Mouse (Mus musculus) heart, embryonic 10.5 days (tissue): ENCODE measurements around the gene Asnsd1. TPM values are rescaled to one million over a fixed set of nuclear protein-coding genes. Genes with fewer than 3 reads are reported as not detected.
A peak's percentile ranks its signal among the peaks of the same experiment; 100 is the strongest.
"Not testable (repeated sequence)": the region's sequence is repeated elsewhere in the genome, so short reads cannot be mapped to it uniquely, and the experiment has no call there.

Source experiments
- DNase-seq: peaks from one replicate; pipeline ENCODE4 v3.0.0-alpha.2; 2017; ENCODE audit warnings: low spot score
- H3K27ac ChIP-seq: fragments of 300-500 bp; sonication (generic); 2 replicates; pipeline ENCODE4 v1.5.1; 2016; ENCODE audit warnings: mild to moderate bottlenecking
- H3K27me3 ChIP-seq: fragments of 300-500 bp; sonication (generic); 2 replicates; pipeline ENCODE4 v1.6.1; 2016; ENCODE audit warnings: mild to moderate bottlenecking; ENCODE audit not compliant: poor library complexity, insufficient read depth, severe bottlenecking
- H3K36me3 ChIP-seq: fragments of 300-500 bp; sonication (generic); 2 replicates; pipeline ENCODE4 v1.6.1; 2016; ENCODE audit warnings: mild to moderate bottlenecking, moderate library complexity
- H3K4me1 ChIP-seq: fragments of 300-500 bp; sonication (generic); 2 replicates; pipeline ENCODE4 v1.6.1; 2016; ENCODE audit warnings: mild to moderate bottlenecking
- H3K4me3 ChIP-seq: fragments of 300-500 bp; sonication (generic); 2 replicates; pipeline ENCODE4 v1.5.1; 2016; ENCODE audit warnings: mild to moderate bottlenecking, moderate library complexity
- H3K9me3 ChIP-seq: fragments of 300-500 bp; sonication (generic); 2 replicates; pipeline ENCODE4 v1.6.1; 2016; ENCODE audit warnings: mild to moderate bottlenecking, moderate library complexity
- WGBS: fragments of 180-500 bp; shearing (Covaris S2); methylation state at CpG from one replicate; pipeline ENCODE4 v1.1.7; 2016; 5-methylcytosine and 5-hydroxymethylcytosine counted together
- polyA plus RNA-seq: library from polyadenylated mRNA; unstranded; fragments of >200 nt; fragmentation: Nextera tagmentation; extraction: Ambion mirVana; gene quantifications from 2 replicates; pipeline ENCODE4 v1.2.1, GENCODE M21; 2016

The Asnsd1 gene
- 81.8 and 82.8 TPM in 2 replicates for polyA plus RNA-seq

- H3K27me3 ChIP-seq = no peaks in the 10 kb centered on the region
- peak within 1 kb of the TSS; percentile 96 for H3K4me3 ChIP-seq
- H3K9me3 ChIP-seq = no peaks in the 10 kb centered on the region
- H3K4me1 ChIP-seq = peaks cover 5% of the 10 kb centered on the region
- WGBS = under 1% methylated on average over 44 of the region's 44 CpGs
- peak within 1 kb of the TSS; percentile 96 for H3K27ac ChIP-seq
- peaks cover 24% of the 10 kb centered on the region for H3K36me3 ChIP-seq
- DNase-seq = peak; percentile 98
These were observed at the start of gene Asnsd1, which contains the start of the genes Asdurf and Gm28551 for GRCm38 (mm10) chr1:53352327-53353261. Gene Asnsd1 (minus strand): TSS chr1:53352752. Gene Asdurf (minus strand): TSS chr1:53352619. Gene Gm28551 (minus strand): TSS chr1:53352667.

GRCm38 (mm10) chr1:53393936-53394760, 41.6 kb upstream of the Asnsd1 start:
- 26% methylated on average over 21 of the region's 21 CpGs for WGBS
- Histone ChIP-seq H3K27ac (peak overlapping the region; percentile 59; the same call in 1 of the 2 replicates), H3K4me3 (peak overlapping the region; percentile 39)
- not testable (repeated sequence) for H3K4me1 ChIP-seq, DNase-seq, H3K9me3 ChIP-seq, H3K27me3 ChIP-seq, H3K36me3 ChIP-seq

GRCm38 (mm10) chr1:53388762-53389161, 36.2 kb upstream of the Asnsd1 start:
- no peaks in the 10 kb centered on the region for H3K27me3 ChIP-seq
- H3K4me3 ChIP-seq = no peak overlapping the region
- H3K36me3 ChIP-seq = no peaks in the 10 kb centered on the region
- DNase-seq = no peak
- H3K9me3 ChIP-seq = peaks cover 4% of the 10 kb centered on the region
- whole genome bisulfite sequencing = 93% methylated on average over 14 of the region's 14 CpGs
- no peak overlapping the region for H3K27ac ChIP-seq
- 0 out of 2 replicates have a peak, but pooled peaks cover under 1% of the 10 kb centered on the region for H3K4me1 ChIP-seq

GRCm38 (mm10) chr1:53384085-53384688, 31.6 kb upstream of the Asnsd1 start:
- 81% methylated on average over 6 of the region's 6 CpGs for WGBS
- H3K36me3 ChIP-seq = no peaks in the 10 kb centered on the region
- no peaks in the 10 kb centered on the region for H3K4me1 ChIP-seq

GRCm38 (mm10) chr1:53377731-53378130, 25.2 kb upstream of the Asnsd1 start:
- 84% methylated on average over 3 of the region's 3 CpGs for WGBS
- H3K4me3 ChIP-seq = no peak overlapping the region
- H3K9me3 ChIP-seq = no peaks in the 10 kb centered on the region
- no peak overlapping the region for H3K27ac ChIP-seq
- no peaks in the 10 kb centered on the region for H3K4me1 ChIP-seq
- no peak for DNase-seq
- H3K27me3 ChIP-seq = no peaks in the 10 kb centered on the region
- H3K36me3 ChIP-seq = no peaks in the 10 kb centered on the region

More at GRCm38 (mm10) chr1:53384085-53384688, 31.6 kb upstream of the Asnsd1 start:
- Histone ChIP-seq H3K27me3 (no peaks in the 10 kb centered on the region), H3K9me3 (peaks cover 4% of the 10 kb centered on the region), H3K4me3 (no peak overlapping the region), H3K27ac (no peak overlapping the region)
- DNase-seq = no peak

- not testable (repeated sequence) for H3K27ac ChIP-seq, H3K4me3 ChIP-seq, H3K36me3 ChIP-seq, DNase-seq, H3K27me3 ChIP-seq, H3K4me1 ChIP-seq, H3K9me3 ChIP-seq
- 90% methylated on average over 2 of the region's 2 CpGs for WGBS
These were observed 23.4 kb upstream of the Asnsd1 start for GRCm38 (mm10) chr1:53375965-53376364.

GRCm38 (mm10) chr1:53358988-53359387, 6.4 kb upstream of the Asnsd1 start:
- H3K4me3 ChIP-seq = no peak overlapping the region
- H3K27me3 ChIP-seq = no peaks in the 10 kb centered on the region
- H3K36me3 ChIP-seq = no peaks in the 10 kb centered on the region
- no peak for DNase-seq
- no peak overlapping the region for H3K27ac ChIP-seq
- no peaks in the 10 kb centered on the region for H3K9me3 ChIP-seq
- H3K4me1 ChIP-seq = no peaks in the 10 kb centered on the region

GRCm38 (mm10) chr1:53341071-53341470, 11.5 kb downstream of the Asnsd1 start:
- Histone ChIP-seq H3K36me3 (peaks cover 56% of the 10 kb centered on the region), H3K9me3 (0 out of 2 replicates have a peak, but pooled peaks cover 6% of the 10 kb centered on the region), H3K4me3 (no peak overlapping the region), H3K27ac (no peak overlapping the region), H3K27me3 (no peaks in the 10 kb centered on the region), H3K4me1 (no peaks in the 10 kb centered on the region)
- 93% methylated on average over 2 of the region's 2 CpGs for WGBS
- DNase-seq = no peak

GRCm38 (mm10) chr1:53337403-53337802, 15.1 kb downstream of the Asnsd1 start:
- DNase-seq, H3K27me3 ChIP-seq, H3K9me3 ChIP-seq, H3K4me3 ChIP-seq, H3K4me1 ChIP-seq, H3K27ac ChIP-seq: not testable (repeated sequence)
- H3K36me3 ChIP-seq = peaks cover 22% of the 10 kb centered on the region
- WGBS = 56% methylated on average over 2 of the region's 2 CpGs

- no peaks in the 10 kb centered on the region for H3K27me3 ChIP-seq
- H3K9me3 ChIP-seq = 0 out of 2 replicates have a peak, but pooled peaks cover 4% of the 10 kb centered on the region
- H3K27ac ChIP-seq = no peak overlapping the region
- no peak overlapping the region for H3K4me3 ChIP-seq
- H3K4me1 ChIP-seq = no peaks in the 10 kb centered on the region
- no peak for DNase-seq
- H3K36me3 ChIP-seq = peaks cover 4% of the 10 kb centered on the region
These were observed 17.1 kb downstream of the Asnsd1 start for GRCm38 (mm10) chr1:53335465-53335864.

- 48% methylated on average over 5 of the region's 5 CpGs for WGBS
- DNase-seq, H3K4me1 ChIP-seq, H3K4me3 ChIP-seq, H3K27me3 ChIP-seq, H3K27ac ChIP-seq, H3K9me3 ChIP-seq, H3K36me3 ChIP-seq: not testable (repeated sequence)
These were observed 19.0 kb downstream of the Asnsd1 start for GRCm38 (mm10) chr1:53333527-53333926.

GRCm38 (mm10) chr1:53324827-53325494, 27.6 kb downstream of the Asnsd1 start:
- no peaks in the 10 kb centered on the region for H3K4me1 ChIP-seq

More at GRCm38 (mm10) chr1:53324827-53325494, 27.6 kb downstream of the Asnsd1 start:
- Histone ChIP-seq H3K4me3 (no peak overlapping the region), H3K27ac (no peak overlapping the region), H3K9me3 (no peaks in the 10 kb centered on the region), H3K36me3 (peaks cover 21% of the 10 kb centered on the region), H3K27me3 (no peaks in the 10 kb centered on the region)
- WGBS = 78% methylated on average over 5 of the region's 5 CpGs
- DNase-seq = no peak
